Mouse (Mus musculus): ENCODE measurements around the gene Spint4.

DNA sequence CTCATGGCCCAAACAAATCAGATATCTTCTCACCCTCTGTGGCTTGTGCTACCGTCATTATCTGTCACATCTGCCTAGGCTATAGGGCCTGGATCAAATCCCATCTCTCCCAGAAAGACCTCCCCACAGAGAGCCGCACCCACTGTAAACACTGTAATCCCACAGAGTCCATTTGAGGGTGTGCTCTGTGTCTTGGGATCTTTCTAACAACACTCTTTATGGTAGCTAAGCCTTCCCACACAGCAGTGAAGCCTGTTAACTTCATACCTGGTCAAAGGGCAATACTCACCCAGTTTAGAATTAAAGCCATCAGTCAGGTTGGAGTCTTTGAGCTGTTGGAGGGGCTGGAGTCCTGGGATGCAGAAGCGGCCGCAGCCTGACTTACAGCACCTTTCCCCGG lies 33.4 kb downstream of the Spint4 start:
- TF ChIP-seq EP300 (IDR thresholded peaks at IDR 0.05; ENCODE audit: low read length) (no peak), ZMIZ1 (IDR thresholded peaks at IDR 0.05; ENCODE audit: low read depth, low read length) (no peak), POLR2A (IDR thresholded peaks at IDR 0.05; ENCODE audit: low read depth, low read length) (no peak), TCF12 (IDR thresholded peaks at IDR 0.05; ENCODE audit: low read depth, low read length) (no peak), ETS1 (conservative IDR thresholded peaks at IDR 0.05; ENCODE audit: low read depth, low read length) (no peak), RAD21 (IDR thresholded peaks at IDR 0.05; ENCODE audit: low read depth, low read length) (no peak)
